Mouse (Mus musculus): ENCODE measurements at regions not wholly inside any gene's neighbourhood (a gene's known extent, or its start where the extent isn't known, plus 50 kb on each side); places are given as distances from the start of the nearest gene placed in this dataset.

- intact Hi-C loops (cut with DNase I): no loop called here
- DNase-seq: no peak
Observed at GRCm38 (mm10) chr12:112430104-112430846, 59.0 kb upstream of the A530016L24Rik start.

- intact Hi-C loops (cut with DNase I): no loop called here
- no peak for DNase-seq
Observed at GRCm38 (mm10) chr12:112433315-112433714, 55.9 kb upstream of the A530016L24Rik start.

- intact Hi-C loops (cut with DNase I): no loop called here
- no peak for DNase-seq
Observed at GRCm38 (mm10) chr12:112434673-112435294, 54.5 kb upstream of the A530016L24Rik start.

GRCm38 (mm10) chr12:112435295-112436110 is 53.7 kb upstream of the A530016L24Rik start:
- intact Hi-C loops (cut with DNase I): no loop called here
- DNase-seq: peak in 1 of 2 experiments; percentile 6

GRCm38 (mm10) chr12:112437046-112437445 is 52.2 kb upstream of the A530016L24Rik start:
- intact Hi-C loops (cut with DNase I): no loop called here
- no peak for DNase-seq

GRCm38 (mm10) chr12:112438206-112438605 is 51.0 kb upstream of the A530016L24Rik start:
- DNase-seq: no peak
- intact Hi-C loops (cut with DNase I): no loop called here
